8 mouse cellular contexts compared by ENCODE assay signal in the genomic region with DNA sequence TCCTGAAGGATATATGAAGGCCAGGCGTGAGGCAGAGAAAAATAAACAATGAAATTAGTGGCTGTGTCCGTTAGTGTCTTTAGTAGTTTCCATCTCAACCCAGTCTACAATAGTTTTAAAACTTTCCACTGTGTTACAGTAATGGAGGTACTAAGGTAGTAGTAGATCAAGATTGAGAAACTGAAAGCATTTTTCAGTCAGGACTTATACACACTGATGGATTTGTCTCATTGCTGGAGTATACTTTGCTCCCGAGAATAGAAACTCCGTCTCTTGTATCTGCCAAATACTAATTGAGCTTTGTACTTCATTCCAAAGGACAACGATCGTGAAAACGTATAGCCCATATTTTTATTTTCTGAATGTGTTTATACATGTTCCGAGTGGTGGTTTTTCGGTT. TPM values are rescaled to one million over a fixed set of nuclear protein-coding genes. Genes with fewer than 3 reads are reported as not detected.
DNase-seq lines count a peak whose midpoint lies in the region; ATAC-seq lines count a peak whose summit lies in the region.

No protein-coding gene starts in this region.

- DNase-seq in kidney, postnatal 10 days: no peak
- DNase-seq in c-Kit-positive CD71-negative TER-119-negative erythroid progenitor cells, embryonic 14.5 days (ENCODE audit: low read depth): peak; percentile 5
- DNase-seq in induced T-regulatory cell, adult 2 months (ENCODE audit: low read depth): peak; percentile 63
- peak; percentile 50 for DNase-seq in naive thymus-derived CD4-positive, alpha-beta T cell, adult 2 months (ENCODE audit: low read depth)
- DNase-seq in cerebellum, adult 9-11 months: no peak
- DNase-seq in cerebellum, adult 8-10 months: no peak
- DNase-seq in embryo, embryonic 11 days: no peak

- peak overlapping the region; percentile 88 for H3K4me3 ChIP-seq in kidney, embryonic 16.5 days (ENCODE audit: low read length)

- peak overlapping the region; percentile 94 for H3K9ac ChIP-seq in kidney, embryonic 16.5 days (replicated peaks; ENCODE audit: low read length)

- H3K27ac ChIP-seq in kidney, embryonic 16.5 days (ENCODE audit: low read length): peak overlapping the region; percentile 98

- H3K27me3 ChIP-seq in kidney, embryonic 16.5 days (ENCODE audit: insufficient read depth, low read length): no peaks in the 10 kb centered on the region

- peaks cover 9% of the 10 kb centered on the region; the same call in 1 of the 2 replicates for H3K36me3 ChIP-seq in kidney, embryonic 16.5 days (ENCODE audit: insufficient read depth, low read length)

- 37% methylated on average over 9 of the region's 9 CpGs for WGBS in kidney, embryonic 16.5 days

- H3K4me2 ChIP-seq in kidney, embryonic 16.5 days (replicated peaks; ENCODE audit: low read depth, low read length): peak overlapping the region; percentile 48

- peaks cover 14% of the 10 kb centered on the region for H3K4me1 ChIP-seq in kidney, embryonic 16.5 days (ENCODE audit: insufficient read depth, low read length)

- H3K9me3 ChIP-seq in kidney, embryonic 16.5 days (ENCODE audit: low read length): no peaks in the 10 kb centered on the region

- ATAC-seq in kidney, embryonic 16.5 days (ENCODE audit: low FRiP score, low TSS enrichment): no peak

RNA-seq across cellular contexts. Expression of a gene that starts 1.0 kb away (rescaled TPM):
- 41.6 and 49.2 TPM in 2 replicates for polyA plus RNA-seq in kidney, embryonic 16.5 days (2015; fragmentation: Nextera tagmentation; extraction: Ambion mirVana)

RNA-seq across cellular contexts. Expression of a gene that starts 1.1 kb away (rescaled TPM):
- polyA plus RNA-seq in kidney, embryonic 16.5 days (2015; fragmentation: Nextera tagmentation; extraction: Ambion mirVana): 17.1 and 23.7 TPM in 2 replicates

Comparison
In these comparisons a context has a peak if more than half of its experiments do, and no peak if none do; other contexts are left out.
1. DNase-seq: peak in c-Kit-positive CD71-negative TER-119-negative erythroid progenitor cells, embryonic 14.5 days (single experiment), induced T-regulatory cell, adult 2 months (single experiment) and naive thymus-derived CD4-positive, alpha-beta T cell, adult 2 months (single experiment); none in kidney, postnatal 10 days (single experiment), cerebellum, adult 9-11 months (single experiment), cerebellum, adult 8-10 months (single experiment) and embryo, embryonic 11 days (single experiment).